Mouse (Mus musculus) central nervous system, embryonic 18 days (tissue): ENCODE results near the gene Spire2. TPM values are rescaled to one million over a fixed set of nuclear protein-coding genes. Genes with fewer than 3 reads are reported as not detected.

Experiments
- polyA plus RNA-seq: library from polyadenylated mRNA; depleted of rRNA; stranded (reverse); fragments of >200 nt; gene quantifications from 2 replicates; pipeline ENCODE4 v1.2.3, GENCODE M21; 2012; rRNA removed

Gene Spire2
- polyA plus RNA-seq, result 40.7 and 41.0 TPM in 2 replicates

GRCm38 (mm10) chr8:123332262-123333090 is at the start of gene Spire2:
Spire2 (plus strand) TSS chr8:123332713.

GRCm38 (mm10) chr8:123318467-123318911 is 14.0 kb upstream of the Spire2 start, which contains the start of gene Fanca:
Fanca (minus strand) TSS chr8:123318576.

GRCm38 (mm10) chr8:123373403-123374238 is 41.1 kb downstream of the Spire2 start, which contains the start of gene Tcf25:
Tcf25 (plus strand) TSS chr8:123373753.

GRCm38 (mm10) chr8:123406786-123407185 is 74.3 kb downstream of the Spire2 start, which contains the start of gene Mc1r:
Mc1r (plus strand) TSS chr8:123407107.

GRCm38 (mm10) chr8:123411246-123411645 is 78.7 kb downstream of the Spire2 start, which contains the start of gene Tubb3:
Tubb3 (plus strand) TSS chr8:123411424.

Other genes with a start within 250 kb of the Spire2 start
- gene Rpl13, start 230.4 kb upstream of the Spire2 start, polyA plus RNA-seq, result 1,827 and 1,858 TPM in 2 replicates
- gene Cpne7, start 215.3 kb upstream of the Spire2 start, polyA plus RNA-seq, result 49.1 and 60.3 TPM in 2 replicates
- 1.1 and 3.5 TPM in 2 replicates for gene Sult5a1, start 174.4 kb upstream of the Spire2 start, polyA plus RNA-seq
- gene Dpep1, start 146.5 kb upstream of the Spire2 start, polyA plus RNA-seq, result 0.08 and 0.66 TPM in 2 replicates
- gene Chmp1a, start 120.0 kb upstream of the Spire2 start, polyA plus RNA-seq, result 157 and 160 TPM in 2 replicates
- gene Spata33, start 119.9 kb upstream of the Spire2 start, polyA plus RNA-seq, result 8.2 and 8.8 TPM in 2 replicates
- gene Cdk10, start 107.9 kb upstream of the Spire2 start, polyA plus RNA-seq, result 128 TPM in 2 replicates
- 8.7 and 8.9 TPM in 2 replicates for gene Spata2l, start 96.5 kb upstream of the Spire2 start, polyA plus RNA-seq
- 31.7 and 34.6 TPM in 2 replicates for gene Zfp276, start 78.5 kb upstream of the Spire2 start, polyA plus RNA-seq
- 119 and 125 TPM in 2 replicates for gene Vps9d1, start 78.4 kb upstream of the Spire2 start, polyA plus RNA-seq
- 10.7 and 10.9 TPM in 2 replicates for gene Fanca, start 14.1 kb upstream of the Spire2 start, polyA plus RNA-seq
- 365 and 387 TPM in 2 replicates for gene Tcf25, start 41.0 kb downstream of the Spire2 start, polyA plus RNA-seq
- 0.03 and 0.08 TPM in 2 replicates for gene Mc1r, start 74.4 kb downstream of the Spire2 start, polyA plus RNA-seq
- gene Tubb3, start 78.7 kb downstream of the Spire2 start, polyA plus RNA-seq, result 3,129 and 3,402 TPM in 2 replicates
- 50.0 and 50.3 TPM in 2 replicates for gene Def8, start 90.8 kb downstream of the Spire2 start, polyA plus RNA-seq
- 30.2 and 30.7 TPM in 2 replicates for gene Afg3l1, start 145.2 kb downstream of the Spire2 start, polyA plus RNA-seq
- gene Dbndd1, start 182.8 kb downstream of the Spire2 start, polyA plus RNA-seq, result 76.5 and 81.7 TPM in 2 replicates
- 50.2 and 53.7 TPM in 2 replicates for gene Gas8, start 186.1 kb downstream of the Spire2 start, polyA plus RNA-seq